Mouse (Mus musculus) layer of hippocampus, adult 11-12 months (tissue): Measurements from ENCODE around the gene Zfp536.
"Not testable (repeated sequence)": the region's sequence is repeated elsewhere in the genome, so short reads cannot be mapped to it uniquely, and the experiment has no call there.

Experiments used
- DNase-seq: peaks from one replicate; pipeline ENCODE4 v3.0.0; 2022; ENCODE audit warnings: low spot score

Zfp536 gene

DNA sequence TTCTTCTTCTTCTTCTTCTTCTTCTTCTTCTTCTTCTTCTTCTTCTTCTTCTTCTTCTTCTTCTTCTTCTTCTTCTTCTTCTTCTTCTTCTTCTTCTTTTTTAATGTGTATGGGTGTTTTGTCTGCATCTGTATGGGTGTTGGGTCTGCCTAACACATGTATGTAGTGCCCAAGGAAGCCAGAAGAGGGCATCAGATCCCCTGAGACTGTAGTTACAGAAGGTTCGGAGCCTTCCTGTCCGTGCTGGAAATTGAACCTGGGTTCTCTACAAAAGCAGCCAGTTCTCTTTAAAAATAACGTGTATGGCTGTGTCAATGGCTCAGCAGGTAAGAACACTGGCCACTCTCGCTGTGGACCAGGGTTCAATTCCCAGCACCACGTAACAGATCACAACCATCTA lies 167.0 kb downstream of the Zfp536 start:
- no peak for DNase-seq

DNA sequence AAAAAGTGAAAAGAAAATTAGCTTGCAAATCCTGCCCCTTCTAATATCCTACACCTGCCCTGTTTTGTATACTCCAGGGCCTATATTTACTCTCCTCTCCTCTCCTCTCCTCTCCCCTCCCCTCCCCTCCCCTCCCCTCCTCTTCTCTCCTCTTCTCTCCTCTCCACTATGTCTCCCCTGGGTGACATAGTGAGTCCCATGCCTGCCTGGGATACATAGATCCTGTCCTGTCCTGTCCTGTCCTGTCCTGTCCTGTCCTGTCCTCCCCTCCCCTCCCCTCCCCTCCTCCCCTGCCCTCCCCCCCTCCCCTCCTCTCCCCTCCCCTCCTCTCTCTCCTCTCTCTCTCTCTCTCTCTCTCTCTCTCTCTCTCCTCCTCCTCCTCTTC lies 169.9 kb downstream of the Zfp536 start:
- not testable (repeated sequence) for DNase-seq

- no peak for DNase-seq
Measured at GRCm38 (mm10) chr7:37602871-37603524, 170.4 kb downstream of the Zfp536 start.

DNA sequence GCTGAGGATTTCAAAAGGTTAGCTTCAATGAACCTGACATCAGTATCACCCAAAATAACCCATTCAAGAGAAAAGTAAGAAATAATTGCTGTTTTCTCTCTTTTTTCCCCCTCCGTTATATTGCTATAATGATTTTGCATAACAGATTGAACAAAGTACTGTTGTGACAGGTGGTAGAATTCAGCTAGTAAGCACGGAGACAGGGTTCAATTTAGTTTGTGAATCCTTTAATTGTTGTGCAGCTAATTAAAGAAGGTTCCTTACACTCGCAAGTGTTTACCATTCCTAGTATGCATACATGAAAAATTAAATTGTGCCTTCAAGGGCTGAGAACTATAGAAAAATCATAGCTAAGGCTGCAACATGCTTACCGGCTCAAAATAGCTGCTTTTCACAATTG lies 173.1 kb downstream of the Zfp536 start:
- DNase-seq: no peak

DNA sequence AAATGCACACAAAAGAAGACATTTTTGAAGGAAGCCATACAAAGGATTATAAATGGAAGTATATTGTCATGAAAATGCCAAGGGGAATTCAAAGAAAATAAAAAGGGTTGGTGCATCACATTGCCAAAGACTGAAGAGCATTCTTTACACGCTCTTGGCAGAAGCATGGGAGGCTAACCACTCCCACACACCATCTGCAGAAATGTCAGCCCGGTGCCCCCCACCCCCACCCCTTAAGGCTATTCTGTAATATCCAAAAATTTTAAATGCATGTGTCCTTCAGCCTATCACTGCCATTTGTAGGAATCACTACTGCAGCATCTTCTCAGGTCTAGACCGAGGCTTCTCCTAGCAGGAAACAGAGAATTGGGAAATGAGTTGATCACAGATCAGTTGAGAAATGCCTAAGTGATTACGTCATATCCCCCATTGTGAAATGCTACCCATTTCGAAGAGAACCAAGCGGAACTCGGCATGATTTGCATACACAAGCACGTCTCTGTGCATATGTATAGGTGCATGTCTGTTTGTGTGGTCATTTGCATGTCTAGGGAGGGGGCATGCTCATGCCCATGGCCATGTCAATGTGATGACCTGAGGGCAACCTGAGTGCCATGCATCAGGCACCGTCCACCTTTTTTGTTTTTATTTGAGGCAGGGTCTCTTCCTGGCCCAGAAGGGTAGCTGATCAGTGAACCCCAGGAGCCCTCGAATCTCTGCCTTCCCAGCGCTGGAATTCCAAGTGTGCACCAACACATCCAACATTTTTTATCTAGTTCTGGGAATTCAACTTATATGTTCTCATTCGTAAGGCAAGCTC lies 179.0 kb downstream of the Zfp536 start:
- DNase-seq: no peak

- no peak for DNase-seq
Measured at GRCm38 (mm10) chr7:37593566-37593965, 179.9 kb downstream of the Zfp536 start.

DNA sequence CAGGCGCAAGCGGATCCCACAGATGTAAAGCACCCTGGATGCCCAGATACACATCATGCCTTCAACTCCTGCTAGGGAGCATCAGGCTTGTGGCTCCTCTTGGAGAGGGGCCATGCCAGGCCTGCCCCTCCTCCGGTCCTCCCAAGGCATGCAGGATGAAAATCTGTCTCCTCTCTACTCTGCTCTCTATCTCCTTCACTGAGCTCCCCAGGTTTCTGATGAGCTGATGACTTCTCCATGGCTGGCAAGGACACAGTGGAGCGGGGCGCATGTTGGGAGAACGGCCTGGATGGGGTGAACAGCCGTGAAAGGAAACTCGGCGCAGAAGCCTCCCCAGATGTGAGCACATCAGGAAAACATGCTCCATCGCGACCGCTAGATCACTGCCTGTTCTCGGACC lies 186.7 kb downstream of the Zfp536 start:
- no peak for DNase-seq

DNA sequence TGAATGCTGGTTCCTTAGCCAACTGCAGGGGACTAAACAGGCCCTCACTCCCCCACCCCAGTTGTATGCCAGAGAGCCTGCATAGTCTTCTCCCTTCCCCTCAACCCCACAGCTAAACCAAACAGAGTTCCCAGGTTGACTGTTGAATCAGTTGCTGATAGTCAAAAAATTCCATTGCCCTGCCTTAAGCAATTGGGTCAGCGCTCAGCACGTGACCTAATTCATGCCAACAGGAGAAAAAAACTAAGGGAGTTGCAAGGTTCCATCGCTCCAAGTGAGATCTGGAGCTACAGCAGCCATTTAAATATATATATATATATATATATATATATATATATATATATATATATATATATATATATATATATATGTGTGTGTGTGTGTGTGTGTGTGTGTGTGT lies 192.2 kb downstream of the Zfp536 start:
- DNase-seq: no peak

- no peak for DNase-seq
Measured at GRCm38 (mm10) chr7:37580554-37580953, 192.9 kb downstream of the Zfp536 start.

DNA sequence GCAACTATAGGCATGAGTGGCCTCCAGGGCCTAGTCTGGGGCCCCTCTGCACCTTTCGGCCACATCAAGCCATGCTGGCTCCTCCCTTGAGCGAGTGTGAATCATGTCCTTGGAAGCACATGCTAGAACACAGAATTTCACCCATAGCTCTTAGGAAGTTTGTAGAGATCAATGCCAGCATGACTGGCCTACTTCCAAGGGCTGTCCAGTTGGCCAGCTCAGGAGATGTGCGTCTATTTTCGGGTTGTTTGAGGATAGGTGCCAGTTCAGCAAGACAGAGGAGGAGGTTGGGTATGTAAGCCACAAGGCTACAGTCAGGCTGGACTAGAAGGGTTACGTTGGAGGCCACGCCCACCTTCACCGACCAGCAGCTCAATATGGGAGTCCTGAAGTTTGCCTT lies 201.4 kb downstream of the Zfp536 start:
- no peak for DNase-seq

DNA sequence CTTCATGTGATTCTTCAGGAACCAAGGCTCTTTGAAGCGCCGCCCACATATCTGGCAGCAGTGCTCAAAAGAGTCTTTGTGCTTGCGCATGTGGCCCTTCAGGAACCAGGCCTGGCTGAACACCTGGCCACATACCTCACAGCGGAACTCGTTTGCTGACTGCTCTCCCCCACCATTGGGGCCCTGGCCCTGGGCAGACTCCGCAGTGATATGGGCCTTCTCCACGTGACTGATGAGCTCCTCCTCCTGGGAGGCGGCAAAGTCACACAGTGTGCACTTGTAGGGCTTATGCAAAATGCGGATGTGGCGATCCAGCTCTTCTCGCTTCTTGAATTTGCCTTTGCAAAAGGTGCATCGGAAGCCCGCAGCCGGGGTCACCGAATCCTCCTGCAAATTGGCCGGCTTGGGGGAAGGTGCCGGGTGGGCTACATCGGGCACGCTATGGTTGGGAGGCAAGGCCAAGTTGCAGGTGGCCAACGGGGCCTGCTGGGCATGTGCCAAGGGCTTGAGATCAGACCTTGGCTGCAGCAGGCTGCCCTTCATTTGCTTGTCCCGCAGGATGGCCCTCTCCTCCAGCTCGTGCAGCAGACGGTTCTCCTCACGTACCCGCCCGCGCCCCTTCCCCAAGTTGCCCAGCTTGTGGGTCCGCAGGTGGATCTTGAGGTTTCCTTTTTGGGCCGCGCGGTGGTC lies 204.5 kb downstream of the Zfp536 start:
- DNase-seq: no peak

GRCm38 (mm10) chr7:37568041-37568440 lies 205.4 kb downstream of the Zfp536 start:
- DNase-seq: no peak

GRCm38 (mm10) chr7:37566019-37566418 lies 207.4 kb downstream of the Zfp536 start:
- no peak for DNase-seq

DNA sequence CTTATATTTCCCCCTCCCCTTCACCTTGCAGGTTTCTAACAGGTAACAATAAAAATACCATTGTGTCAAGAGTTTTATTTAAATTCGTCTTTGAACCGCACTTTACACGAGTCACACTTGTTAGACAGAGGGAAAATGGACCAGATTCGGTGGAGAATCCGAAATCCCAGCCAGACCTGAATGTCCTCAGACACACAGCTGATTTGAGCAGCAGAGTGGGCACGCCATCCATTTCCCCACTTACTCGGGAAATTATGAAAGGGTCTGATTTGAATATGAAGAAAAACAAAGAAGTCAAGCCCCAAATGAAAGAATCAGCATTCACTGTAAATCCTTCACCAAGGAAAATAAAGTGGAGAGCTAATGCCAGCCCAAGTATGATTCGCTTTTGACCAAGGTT lies 208.1 kb downstream of the Zfp536 start:
- no peak for DNase-seq

DNA sequence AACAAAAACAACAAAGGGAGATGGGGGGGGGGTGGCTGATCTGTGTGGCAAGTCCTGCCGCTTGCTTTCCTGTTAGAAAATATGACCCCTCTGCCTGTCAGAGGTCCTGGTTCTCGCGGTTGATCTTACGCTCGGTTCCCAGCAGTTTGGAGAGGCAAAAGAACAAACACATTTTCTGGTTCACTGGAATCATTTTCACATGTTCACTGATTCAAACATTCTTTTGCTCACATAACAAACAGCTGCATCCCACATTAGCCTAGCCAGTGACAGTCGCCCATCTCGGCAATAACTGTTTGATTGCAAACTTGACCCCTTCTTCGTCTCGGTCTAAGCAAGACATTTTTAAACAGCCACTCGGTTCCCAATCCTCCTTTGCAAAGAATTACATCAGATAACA lies 208.8 kb downstream of the Zfp536 start:
- DNase-seq: no peak

GRCm38 (mm10) chr7:37563831-37564400 lies 209.5 kb downstream of the Zfp536 start:
- DNase-seq: no peak

- peak; percentile 37 for DNase-seq
Measured at GRCm38 (mm10) chr7:37563171-37563574, 210.3 kb downstream of the Zfp536 start.

- no peak for DNase-seq
Measured at GRCm38 (mm10) chr7:37562505-37562904, 210.9 kb downstream of the Zfp536 start.

GRCm38 (mm10) chr7:37560581-37560980 lies 212.9 kb downstream of the Zfp536 start:
- DNase-seq: no peak

GRCm38 (mm10) chr7:37559851-37560250 lies 213.6 kb downstream of the Zfp536 start:
- DNase-seq: no peak

GRCm38 (mm10) chr7:37559341-37559740 lies 214.1 kb downstream of the Zfp536 start:
- DNase-seq: no peak

- DNase-seq: no peak
Measured at GRCm38 (mm10) chr7:37556811-37557210, 216.6 kb downstream of the Zfp536 start.

DNA sequence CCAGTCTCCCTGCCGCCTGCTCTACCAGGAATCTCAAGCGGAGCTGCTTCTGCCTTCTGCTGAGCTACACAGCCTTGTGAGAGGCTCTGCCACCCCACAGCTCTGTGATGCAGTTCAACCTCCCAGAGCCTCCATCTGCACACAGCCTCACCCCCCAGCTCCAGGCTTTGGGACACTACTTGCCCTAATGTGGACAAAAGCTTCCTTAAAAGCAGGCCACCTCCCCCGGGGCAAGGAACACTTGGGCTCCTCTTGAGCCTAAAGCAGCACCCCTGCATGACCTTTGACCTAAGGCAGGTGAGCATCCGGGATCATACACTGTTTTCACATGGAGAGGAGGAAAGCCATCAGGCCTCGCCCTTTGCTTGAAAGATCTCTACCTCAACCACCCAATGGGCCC lies 219.0 kb downstream of the Zfp536 start:
- DNase-seq: no peak
